Mouse (Mus musculus) myocyte (in vitro differentiated cells): ENCODE measurements around the gene Fbxw5. TPM values are rescaled to one million over a fixed set of nuclear protein-coding genes. Genes with fewer than 3 reads are reported as not detected.

ENCODE experiments used
- H3K27me3 ChIP-seq: one replicate; pipeline ENCODE4 v1.6.1; 2011; ENCODE audit not compliant: control insufficient read depth, insufficient read depth, insufficient read length
- H3K36me3 ChIP-seq: one replicate; pipeline ENCODE4 v1.6.1; 2011; ENCODE audit not compliant: control insufficient read depth, insufficient read depth
- H3K4me2 ChIP-seq: one replicate; pipeline ENCODE4 v1.6.1; 2011; ENCODE audit warnings: low read depth, control low read depth
- H3K4me3 ChIP-seq: one replicate; pipeline ENCODE4 v1.5.1; 2011; ENCODE audit warnings: mild to moderate bottlenecking, control low read depth, moderate library complexity
- H3K79me2 ChIP-seq: one replicate; pipeline ENCODE4 v1.6.1; 2011; ENCODE audit not compliant: control insufficient read depth, insufficient read depth
- H3ac ChIP-seq: one replicate; pipeline ENCODE4 v1.6.1; 2011; ENCODE audit not compliant: control insufficient read depth, insufficient read length
- CEBPB ChIP-seq: IDR thresholded peaks from 2 replicates; pipeline ENCODE4 v1.6.1; 2011; ENCODE audit warnings: mild to moderate bottlenecking, moderate library complexity; ENCODE audit not compliant: poor library complexity, insufficient read depth, severe bottlenecking
- E2F4 ChIP-seq: IDR thresholded peaks from one replicate; pipeline ENCODE4 v1.6.1; 2011; ENCODE audit warnings: mild to moderate bottlenecking, control low read depth, moderate library complexity; ENCODE audit not compliant: insufficient read depth
- MYOD1 ChIP-seq, 3 experiments: IDR thresholded peaks; one replicate each; pipeline ENCODE4 v1.6.1; 2011; ENCODE audit warnings: control low read depth in 2 of 3, low read depth in 2 of 3, mild to moderate bottlenecking in 2 of 3, moderate library complexity in 1 of 3; ENCODE audit not compliant: insufficient read length in 2 of 3, control insufficient read depth in 1 of 3
- MYOG ChIP-seq, 3 experiments: IDR thresholded peaks; one replicate each; pipeline ENCODE4 v1.6.1; 2011; ENCODE audit warnings: control low read depth in 2 of 3, low read depth in 2 of 3, mild to moderate bottlenecking in 2 of 3; ENCODE audit not compliant: insufficient read length in 2 of 3, control insufficient read depth in 1 of 3, insufficient read depth in 1 of 3
- POLR2A ChIP-seq: IDR thresholded peaks from one replicate; pipeline ENCODE4 v1.6.1; 2011; ENCODE audit warnings: low read depth, mild to moderate bottlenecking, control low read depth, moderate library complexity; ENCODE audit not compliant: insufficient read length
- POLR2AphosphoS2 ChIP-seq: IDR thresholded peaks from one replicate; pipeline ENCODE4 v1.6.1; 2011; ENCODE audit warnings: low read depth, control low read depth; ENCODE audit not compliant: insufficient read length
- REST ChIP-seq: IDR thresholded peaks from one replicate; pipeline ENCODE4 v1.6.1; 2011; ENCODE audit warnings: mild to moderate bottlenecking, control low read depth, moderate library complexity; ENCODE audit not compliant: insufficient read depth, insufficient read length
- SRF ChIP-seq: IDR thresholded peaks from one replicate; pipeline ENCODE4 v1.6.1; 2011; ENCODE audit warnings: low read depth; ENCODE audit not compliant: control insufficient read depth, insufficient read length
- TCF12 ChIP-seq: IDR thresholded peaks from one replicate; pipeline ENCODE4 v1.6.1; 2011; ENCODE audit warnings: mild to moderate bottlenecking, control low read depth; ENCODE audit not compliant: poor library complexity, insufficient read depth, severe bottlenecking
- TCF3 ChIP-seq: IDR thresholded peaks from one replicate; pipeline ENCODE4 v1.6.1; 2011; ENCODE audit warnings: low read depth, control low read depth; ENCODE audit not compliant: insufficient read length
- USF1 ChIP-seq: IDR thresholded peaks from one replicate; pipeline ENCODE4 v1.6.1; 2011; ENCODE audit warnings: low read depth, mild to moderate bottlenecking, control low read depth, moderate library complexity
- polyA plus RNA-seq: library from polyadenylated mRNA; unstranded; fragments of >200 nt; fragmentation: generic; extraction: Trizol; gene quantifications from one replicate; pipeline ENCODE4 v1.2.1, GENCODE M21; 2012; ENCODE audit warnings: missing spikeins

Fbxw5 gene
- polyA plus RNA-seq, 1 experiment, result 53.6 TPM

- TF ChIP-seq REST (no peak), MYOG (IDR thresholded peaks at IDR 0.05; ENCODE audit: control insufficient read depth in 1 of 3, insufficient read depth in 1 of 3, insufficient read length in 2 of 3, low read depth in 2 of 3) (no peak), CEBPB (no peak), TCF12 (no peak), SRF (no peak), E2F4 (no peak), POLR2AphosphoS2 (no peak), MYOD1 (IDR thresholded peaks at IDR 0.05; ENCODE audit: control insufficient read depth in 1 of 3, insufficient read length in 2 of 3, low read depth in 2 of 3) (no peak), POLR2A (no peak), TCF3 (no peak)
- H3K27me3 ChIP-seq, result no peaks in the 10 kb centered on the region
- no peak overlapping the region for H3ac ChIP-seq
- H3K4me3 ChIP-seq, result peak overlapping the region; percentile 69
- H3K36me3 ChIP-seq, result no peaks in the 10 kb centered on the region
- H3K4me2 ChIP-seq, result peak overlapping the region; percentile 85
- H3K79me2 ChIP-seq, result no peaks in the 10 kb centered on the region
These were observed 39.1 kb upstream of the Fbxw5 start for GRCm38 (mm10) chr2:25461407-25461806.

GRCm38 (mm10) chr2:25463630-25464029 is 36.9 kb upstream of the Fbxw5 start:
- no peaks in the 10 kb centered on the region for H3K79me2 ChIP-seq
- H3K36me3 ChIP-seq, result no peaks in the 10 kb centered on the region
- H3K4me2 ChIP-seq, result no peak overlapping the region
- no peak overlapping the region for H3K4me3 ChIP-seq
- no peaks in the 10 kb centered on the region for H3K27me3 ChIP-seq
- TF ChIP-seq POLR2A (no peak), USF1 (no peak), REST (no peak), TCF3 (no peak)
- no peak overlapping the region for H3ac ChIP-seq

- H3K27me3 ChIP-seq, result no peaks in the 10 kb centered on the region
- H3K4me2 ChIP-seq, result no peak overlapping the region
- no peaks in the 10 kb centered on the region for H3K36me3 ChIP-seq
- H3K79me2 ChIP-seq, result no peaks in the 10 kb centered on the region
- no peak overlapping the region for H3K4me3 ChIP-seq
- TF ChIP-seq USF1 (no peak), REST (no peak)
- no peak overlapping the region for H3ac ChIP-seq
These were observed 35.3 kb upstream of the Fbxw5 start for GRCm38 (mm10) chr2:25465256-25465655.

- Histone ChIP-seq H3K36me3 (no peaks in the 10 kb centered on the region), H3K4me2 (no peak overlapping the region), H3K4me3 (no peak overlapping the region), H3K27me3 (no peaks in the 10 kb centered on the region), H3K79me2 (no peaks in the 10 kb centered on the region), H3ac (no peak overlapping the region)
- TF ChIP-seq USF1, result peak; percentile 51
- no peak for TF ChIP-seq REST
- no peak for TF ChIP-seq POLR2A
- no peak for TF ChIP-seq POLR2AphosphoS2
These were observed 34.5 kb upstream of the Fbxw5 start for GRCm38 (mm10) chr2:25465816-25466635.

- Histone ChIP-seq H3K79me2 (no peaks in the 10 kb centered on the region), H3K4me2 (no peak overlapping the region), H3K4me3 (no peak overlapping the region), H3K36me3 (no peaks in the 10 kb centered on the region), H3K27me3 (no peaks in the 10 kb centered on the region), H3ac (no peak overlapping the region)
- TF ChIP-seq MYOG (IDR thresholded peaks at IDR 0.05; ENCODE audit: control insufficient read depth in 1 of 3, insufficient read depth in 1 of 3, insufficient read length in 2 of 3, low read depth in 2 of 3), result no peak
- no peak for TF ChIP-seq E2F4
- TF ChIP-seq TCF3, result no peak
- no peak for TF ChIP-seq USF1
- TF ChIP-seq POLR2A, result no peak
- no peak for TF ChIP-seq POLR2AphosphoS2
These were observed 32.8 kb upstream of the Fbxw5 start for GRCm38 (mm10) chr2:25467606-25468303.
